Mouse (Mus musculus): ENCODE data around the gene Pbx1. TPM values are rescaled to one million over a fixed set of nuclear protein-coding genes. Genes with fewer than 3 reads are reported as not detected.

The Pbx1 gene
- polyA plus RNA-seq, 2 experiments, result 26.5 to 48.2 TPM

GRCm38 (mm10) chr1:168197195-168197907, 234.7 kb downstream of the Pbx1 start:
- Histone ChIP-seq H3K9me3 (ENCODE audit: control insufficient read depth, low read length) (no peaks in the 10 kb centered on the region), H3K36me3 (ENCODE audit: control insufficient read depth, insufficient read depth, low read length) (peaks cover 19% of the 10 kb centered on the region)
- WGBS, result 84% methylated on average over 6 of the region's 6 CpGs

GRCm38 (mm10) chr1:168193364-168193763, 238.7 kb downstream of the Pbx1 start:
- no peak overlapping the region for H3K27ac ChIP-seq (replicated peaks; ENCODE audit: low read depth, low read length)
- WGBS, result 67% methylated on average over 7 of the region's 7 CpGs
- no peak for DNase-seq (ENCODE audit: low spot score)
- no peak overlapping the region for H3K4me3 ChIP-seq (replicated peaks; ENCODE audit: low read length)
- no peaks in the 10 kb centered on the region for H3K27me3 ChIP-seq (ENCODE audit: control insufficient read depth, insufficient read depth, low read length)
- H3K4me2 ChIP-seq (replicated peaks; ENCODE audit: low read depth, low read length, severe bottlenecking), result no peak overlapping the region
- no peaks in the 10 kb centered on the region for H3K9me3 ChIP-seq (ENCODE audit: control insufficient read depth, low read length)
- no peak overlapping the region for H3K9ac ChIP-seq (ENCODE audit: low read depth, low read length, severe bottlenecking)
- H3K36me3 ChIP-seq (ENCODE audit: control insufficient read depth, insufficient read depth, low read length), result peaks cover 5% of the 10 kb centered on the region
- ATAC-seq (ENCODE audit: low FRiP score, low read depth), result no peak
- H3K4me1 ChIP-seq (ENCODE audit: control insufficient read depth, insufficient read depth, low read length), result peaks cover 5% of the 10 kb centered on the region
- no peak for TF ChIP-seq POLR2A (IDR thresholded peaks at IDR 0.05; ENCODE audit: borderline replicate concordance, extremely low read depth, insufficient read depth, insufficient read length)

More at GRCm38 (mm10) chr1:168197195-168197907, 234.7 kb downstream of the Pbx1 start:
- Histone ChIP-seq H3K27ac (replicated peaks; ENCODE audit: low read depth, low read length) (no peak overlapping the region), H3K4me2 (replicated peaks; ENCODE audit: low read depth, low read length, severe bottlenecking) (no peak overlapping the region), H3K4me3 (replicated peaks; ENCODE audit: low read length) (no peak overlapping the region), H3K9ac (ENCODE audit: low read depth, low read length, severe bottlenecking) (no peak overlapping the region), H3K4me1 (ENCODE audit: control insufficient read depth, insufficient read depth, low read length) (no peaks in the 10 kb centered on the region), H3K27me3 (ENCODE audit: control insufficient read depth, insufficient read depth, low read length) (no peaks in the 10 kb centered on the region)
- no peak for DNase-seq (ENCODE audit: low spot score)
- TF ChIP-seq POLR2A (IDR thresholded peaks at IDR 0.05; ENCODE audit: borderline replicate concordance, extremely low read depth, insufficient read depth, insufficient read length), result no peak
- ATAC-seq (ENCODE audit: low FRiP score, low read depth), result no peak

- Histone ChIP-seq H3K9ac (ENCODE audit: low read depth, low read length, severe bottlenecking) (no peak overlapping the region), H3K4me3 (replicated peaks; ENCODE audit: low read length) (no peak overlapping the region), H3K4me1 (ENCODE audit: control insufficient read depth, insufficient read depth, low read length) (peaks cover 2% of the 10 kb centered on the region; the same call in 1 of the 2 replicates), H3K27me3 (ENCODE audit: control insufficient read depth, insufficient read depth, low read length) (no peaks in the 10 kb centered on the region), H3K9me3 (ENCODE audit: control insufficient read depth, low read length) (no peaks in the 10 kb centered on the region), H3K4me2 (replicated peaks; ENCODE audit: low read depth, low read length, severe bottlenecking) (no peak overlapping the region), H3K27ac (replicated peaks; ENCODE audit: low read depth, low read length) (no peak overlapping the region), H3K36me3 (ENCODE audit: control insufficient read depth, insufficient read depth, low read length) (peaks cover 17% of the 10 kb centered on the region)
- ATAC-seq (ENCODE audit: low FRiP score, low read depth), result no peak
- no peak for DNase-seq (ENCODE audit: low spot score)
- WGBS, result 94% methylated on average over 8 of the region's 8 CpGs
- TF ChIP-seq POLR2A (IDR thresholded peaks at IDR 0.05; ENCODE audit: borderline replicate concordance, extremely low read depth, insufficient read depth, insufficient read length), result no peak
Measured at GRCm38 (mm10) chr1:168182816-168183215, 249.3 kb downstream of the Pbx1 start.

- H3K9me3 ChIP-seq (ENCODE audit: control insufficient read depth, low read length), result no peaks in the 10 kb centered on the region
- 86% methylated on average over 9 of the region's 9 CpGs for WGBS
- no peak overlapping the region for H3K9ac ChIP-seq (ENCODE audit: low read depth, low read length, severe bottlenecking)
- no peaks in the 10 kb centered on the region for H3K27me3 ChIP-seq (ENCODE audit: control insufficient read depth, insufficient read depth, low read length)
- no peak overlapping the region for H3K27ac ChIP-seq (replicated peaks; ENCODE audit: low read depth, low read length)
- TF ChIP-seq POLR2A (IDR thresholded peaks at IDR 0.05; ENCODE audit: borderline replicate concordance, extremely low read depth, insufficient read depth, insufficient read length), result no peak
- H3K36me3 ChIP-seq (ENCODE audit: control insufficient read depth, insufficient read depth, low read length), result peaks cover 19% of the 10 kb centered on the region
- DNase-seq (ENCODE audit: low spot score), result no peak
- no peak for ATAC-seq (ENCODE audit: low FRiP score, low read depth)
- no peak overlapping the region for H3K4me2 ChIP-seq (replicated peaks; ENCODE audit: low read depth, low read length, severe bottlenecking)
- no peak overlapping the region for H3K4me3 ChIP-seq (replicated peaks; ENCODE audit: low read length)
- H3K4me1 ChIP-seq (ENCODE audit: control insufficient read depth, insufficient read depth, low read length), result no peaks in the 10 kb centered on the region
Measured at GRCm38 (mm10) chr1:168180622-168181441, 251.2 kb downstream of the Pbx1 start.

- DNase-seq (ENCODE audit: low spot score) (no peak), ATAC-seq (ENCODE audit: low FRiP score, low read depth) (no peak)
- no peak overlapping the region for H3K27ac ChIP-seq (replicated peaks; ENCODE audit: low read depth, low read length)
Measured at GRCm38 (mm10) chr1:168179691-168180090, 252.4 kb downstream of the Pbx1 start.

More at GRCm38 (mm10) chr1:168179691-168180090, 252.4 kb downstream of the Pbx1 start:
- no peak overlapping the region for H3K4me3 ChIP-seq (replicated peaks; ENCODE audit: low read length)
- H3K9ac ChIP-seq (ENCODE audit: low read depth, low read length, severe bottlenecking), result no peak overlapping the region
- peaks cover 19% of the 10 kb centered on the region for H3K36me3 ChIP-seq (ENCODE audit: control insufficient read depth, insufficient read depth, low read length)
- TF ChIP-seq POLR2A (IDR thresholded peaks at IDR 0.05; ENCODE audit: borderline replicate concordance, extremely low read depth, insufficient read depth, insufficient read length), result no peak
- H3K4me2 ChIP-seq (replicated peaks; ENCODE audit: low read depth, low read length, severe bottlenecking), result no peak overlapping the region
- no peaks in the 10 kb centered on the region for H3K4me1 ChIP-seq (ENCODE audit: control insufficient read depth, insufficient read depth, low read length)
- WGBS, result 92% methylated on average over 11 of the region's 11 CpGs
- H3K9me3 ChIP-seq (ENCODE audit: control insufficient read depth, low read length), result no peaks in the 10 kb centered on the region
- no peaks in the 10 kb centered on the region for H3K27me3 ChIP-seq (ENCODE audit: control insufficient read depth, insufficient read depth, low read length)
